Mouse (Mus musculus) adrenal gland, adult 18-20 months (tissue): ENCODE measurements around the gene Comt. TPM values are rescaled to one million over a fixed set of nuclear protein-coding genes. Genes with fewer than 3 reads are reported as not detected.

Source experiments
- DNase-seq, 2 experiments: peaks; one replicate each; pipeline ENCODE4 v3.0.0; 2021 to 2022; ENCODE audit warnings: low spot score in 2 of 2
- long read RNA-seq, 2 experiments: library from polyadenylated mRNA; stranded (forward); transcript quantifications; one replicate each; pipeline ENCODE4 v2.0.0; 2021
- total RNA-seq, 2 experiments: library from RNA; stranded (reverse); gene quantifications; 1 replicate in 1 of 2; 2 replicates in 1 of 2; pipeline ENCODE4 v1.2.3; 2021

Comt gene
- total RNA-seq, result 100 to 1,000 TPM; 191 to 384 TPM
- long read RNA-seq, experiment 1, transcript Comt-202 (5 exons, 1,866 nt), result minor isoform, 42 of 182 reads
- long read RNA-seq, experiment 1, transcript Comt-201 (6 exons, 1,397 nt), result major isoform, 46 of 182 reads
- long read RNA-seq, experiment 1, partial matches to known transcripts, result 81 of 182 reads
- long read RNA-seq, experiment 1, other reads (novel, unspliced or antisense), result 11 of 182 reads
- long read RNA-seq, experiment 2, transcript Comt-202 (5 exons, 1,866 nt), result minor isoform, 32 of 163 reads
- long read RNA-seq, experiment 2, transcript Comt-201 (6 exons, 1,397 nt), result major isoform, 51 of 163 reads
- long read RNA-seq, experiment 2, partial matches to known transcripts, result 49 of 163 reads
- long read RNA-seq, experiment 2, other reads (novel, unspliced or antisense), result 28 of 163 reads

DNA sequence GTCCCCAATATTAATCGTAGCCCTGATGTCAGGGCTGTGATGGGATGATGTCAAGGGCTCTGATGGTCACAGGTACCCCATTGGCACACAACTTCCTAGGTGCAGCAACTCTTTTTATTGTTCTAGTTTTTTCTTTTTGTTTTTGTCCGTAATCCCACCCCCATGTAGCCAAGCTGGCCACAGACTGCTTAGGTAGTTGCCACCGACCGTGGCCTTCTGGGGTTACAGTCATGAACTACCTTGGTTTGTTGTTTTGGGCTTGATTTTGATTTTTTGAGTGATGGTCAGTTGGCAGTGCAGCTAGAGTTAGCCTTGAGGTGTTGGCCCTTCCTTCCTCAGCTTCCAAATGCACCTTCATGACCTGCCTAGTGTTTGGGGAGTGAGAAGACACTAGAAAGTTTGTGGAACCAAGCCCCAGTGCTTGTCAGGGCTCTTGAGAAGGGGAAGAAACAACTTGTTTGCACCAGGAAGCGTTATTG, at the start of gene Comt:
Gene Comt, minus strand, starts transcription at position 51 of the 479 bp plus-strand sequence.
- no peak for DNase-seq

- DNase-seq, result peak in 1 of 2 experiments; percentile 8
Observed at GRCm38 (mm10) chr16:18474021-18474420, 47.4 kb upstream of the Comt start.

DNA sequence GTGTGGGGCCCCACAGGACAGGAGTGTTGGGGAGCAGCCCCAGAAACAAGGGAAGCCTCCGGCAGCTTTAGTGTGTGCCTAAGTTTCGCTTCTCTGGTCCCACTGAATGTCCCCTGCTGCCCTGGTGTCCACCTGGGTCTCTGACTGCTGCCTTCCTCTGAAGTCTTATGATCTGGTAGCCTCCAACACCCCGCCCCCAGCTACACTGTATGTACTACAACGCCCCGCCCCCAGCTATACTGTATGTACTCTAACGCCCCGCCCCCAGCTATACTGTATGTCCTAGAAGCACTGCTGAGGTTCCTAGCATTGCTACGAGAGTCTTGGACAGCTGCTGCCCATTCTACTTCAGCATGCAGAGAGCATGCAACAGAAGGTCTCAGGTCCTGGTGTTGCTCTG, 46.3 kb upstream of the Comt start:
- DNase-seq, result peak in 1 of 2 experiments; percentile 5

- DNase-seq, result no peak
Observed at GRCm38 (mm10) chr16:18472416-18472815, 45.8 kb upstream of the Comt start.

DNA sequence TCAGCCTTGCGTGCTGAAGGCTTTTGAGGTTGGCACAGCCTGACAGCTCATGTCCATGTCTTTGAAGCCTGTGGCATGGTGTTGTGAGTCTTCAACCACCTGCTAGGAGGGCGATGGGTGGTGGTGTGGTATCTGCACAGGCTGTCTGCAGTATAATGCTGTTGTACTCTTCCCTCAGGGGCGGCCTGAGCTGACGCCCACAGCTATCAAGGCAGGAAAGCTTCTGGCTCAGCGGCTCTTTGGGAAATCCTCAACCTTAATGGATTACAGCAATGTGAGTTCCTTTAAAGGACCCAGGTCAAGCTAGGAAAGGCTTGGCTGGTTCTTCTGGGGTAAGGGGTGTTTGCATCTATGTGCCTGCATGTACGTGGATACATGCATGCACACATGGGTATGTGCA, 45.3 kb upstream of the Comt start:
- peak in 1 of 2 experiments; percentile 7 for DNase-seq

DNA sequence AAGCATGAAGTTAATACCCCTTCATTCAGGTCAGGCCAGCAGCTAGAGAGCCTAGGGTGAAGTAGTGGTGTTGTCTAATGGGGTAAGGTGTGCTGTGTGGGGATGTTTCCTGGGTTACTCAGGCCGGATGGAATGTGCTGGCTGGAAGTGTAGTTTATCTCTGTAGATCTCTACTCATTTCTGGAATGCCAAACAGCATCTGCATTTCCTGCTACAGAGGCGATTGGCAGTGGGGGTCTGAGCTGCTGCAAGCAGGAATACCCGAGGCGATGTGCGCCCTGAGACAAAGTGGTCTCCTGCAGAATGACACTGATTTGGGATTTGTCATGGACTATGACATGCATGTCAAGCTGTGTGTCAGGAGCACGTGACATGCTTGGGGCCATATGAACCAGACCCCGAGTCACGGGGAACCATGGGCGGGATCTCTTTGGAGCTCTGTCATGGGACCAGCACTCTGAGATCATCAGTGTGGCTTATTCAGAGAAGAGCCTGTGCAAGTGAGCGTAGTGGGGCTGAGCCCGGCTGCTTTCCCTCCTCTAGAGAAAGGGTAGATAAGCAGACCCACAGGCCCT, 44.8 kb upstream of the Comt start:
- DNase-seq, result peak in 1 of 2 experiments; percentile 13

GRCm38 (mm10) chr16:18470829-18471228, 44.2 kb upstream of the Comt start:
- peak in 1 of 2 experiments; percentile 9 for DNase-seq

DNA sequence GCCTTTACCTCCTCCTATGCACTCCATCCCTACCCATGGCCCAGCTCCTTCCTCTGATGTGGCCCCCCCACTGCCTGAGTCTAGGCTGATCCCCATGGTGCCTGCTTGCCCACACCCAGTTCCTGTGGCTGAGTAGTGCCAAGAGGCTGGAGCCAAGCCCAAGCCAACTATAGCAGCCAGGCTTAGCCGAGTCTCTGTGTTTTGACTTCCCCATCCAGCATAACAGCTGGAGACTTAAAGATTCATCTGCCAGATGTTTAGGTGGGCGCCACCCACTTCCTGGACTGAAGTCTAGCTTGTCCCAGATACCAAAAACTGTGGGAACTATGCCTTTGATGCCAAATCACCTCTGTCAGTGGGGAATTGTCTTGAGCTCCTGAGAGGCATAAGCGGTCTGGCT, 37.6 kb upstream of the Comt start:
- DNase-seq, result no peak

- DNase-seq, result no peak
Observed at GRCm38 (mm10) chr16:18462598-18462997, 35.9 kb upstream of the Comt start.

DNA sequence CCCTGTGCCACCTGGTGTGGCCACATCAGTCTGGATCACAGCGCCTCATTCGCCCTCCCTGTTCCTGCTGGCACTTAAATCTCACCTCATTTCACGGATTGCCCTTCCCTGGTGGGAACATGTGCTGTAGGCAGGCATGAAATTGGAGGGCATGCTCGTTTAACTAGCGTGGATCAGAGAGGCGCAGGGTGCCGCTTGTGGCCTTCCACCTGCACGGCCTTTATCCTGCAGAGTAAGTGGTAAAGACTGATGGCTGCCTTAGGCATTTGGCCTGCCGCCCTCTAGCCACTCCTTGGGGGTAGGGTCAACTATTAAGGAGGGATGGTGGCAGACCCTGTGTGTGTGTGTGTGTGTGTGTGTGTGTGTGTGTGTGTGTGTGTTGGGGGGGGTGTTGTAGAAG, 35.4 kb upstream of the Comt start:
- no peak for DNase-seq

DNA sequence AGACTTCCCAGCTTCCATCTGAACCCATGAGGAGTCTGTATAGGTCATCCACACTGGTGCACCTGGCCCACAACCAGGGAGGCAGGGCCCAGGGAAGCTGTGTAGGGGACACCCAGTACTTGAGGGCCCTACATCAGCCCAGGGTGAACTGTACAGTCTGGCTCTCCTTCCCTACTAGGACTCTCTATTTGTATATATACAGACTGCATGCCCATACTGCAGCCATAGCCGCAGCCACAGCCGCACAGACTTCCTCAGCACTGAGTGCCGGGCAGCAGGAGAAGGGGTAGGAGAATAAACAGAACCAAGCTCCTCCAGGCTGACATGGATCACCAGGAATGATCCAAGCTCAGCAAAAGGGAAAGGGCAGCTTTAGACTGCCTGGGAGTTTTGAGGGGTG, 34.2 kb upstream of the Comt start:
- no peak for DNase-seq

- no peak for DNase-seq
Observed at GRCm38 (mm10) chr16:18459955-18460370, 33.3 kb upstream of the Comt start.

DNA sequence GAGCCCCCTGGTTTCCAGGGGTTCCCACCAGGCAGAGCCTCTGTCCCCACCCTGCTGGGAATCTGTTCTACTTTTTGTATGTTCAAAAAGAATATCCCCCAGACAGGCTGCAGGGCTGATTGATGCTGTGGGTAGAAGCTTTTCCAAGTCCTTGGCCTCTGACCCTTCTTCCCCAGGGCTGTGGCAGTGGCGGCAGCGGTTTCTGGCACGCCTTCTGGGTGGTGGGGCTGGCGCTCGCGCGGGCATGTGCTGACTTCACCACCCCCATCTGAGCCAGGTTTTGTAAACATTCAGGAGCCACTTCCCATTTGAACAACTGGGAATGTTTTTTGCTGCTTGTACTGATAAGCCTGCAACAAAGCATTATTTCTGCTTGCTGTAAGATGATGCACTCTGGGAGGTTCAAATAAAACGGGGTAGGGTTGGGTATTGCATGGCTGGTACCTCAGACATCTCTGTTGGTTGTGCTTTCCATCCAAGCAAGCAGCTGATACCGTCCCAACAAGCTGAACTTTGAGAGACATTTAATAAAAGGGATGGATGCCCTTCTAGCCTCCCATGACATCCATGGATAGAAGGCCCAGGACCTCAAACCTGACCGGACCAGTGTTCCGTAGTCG, 32.8 kb upstream of the Comt start:
- no peak for DNase-seq

DNA sequence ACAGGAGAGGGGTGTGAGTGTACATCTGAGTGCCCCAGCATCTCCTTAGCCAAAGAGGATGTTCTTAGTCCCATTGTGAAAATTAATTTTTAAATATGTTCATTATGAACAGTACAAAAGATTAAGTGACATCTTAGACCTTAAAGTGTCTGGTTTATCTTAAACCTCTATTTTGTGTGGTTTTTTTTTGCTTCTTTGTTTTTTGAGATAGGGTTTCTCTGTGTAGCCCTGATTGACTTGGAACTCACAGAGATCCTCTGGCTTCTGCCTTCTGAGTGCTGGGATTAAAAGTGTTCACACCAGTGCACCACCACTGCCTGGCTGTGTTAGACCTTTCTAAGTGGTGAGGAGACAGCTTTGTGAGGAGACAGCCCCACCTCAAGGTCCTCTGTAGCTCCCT, 32.0 kb upstream of the Comt start:
- DNase-seq, result no peak

- no peak for DNase-seq
Observed at GRCm38 (mm10) chr16:18455407-18455806, 28.8 kb upstream of the Comt start.

GRCm38 (mm10) chr16:18453846-18454245, 27.2 kb upstream of the Comt start:
- DNase-seq, result no peak

DNA sequence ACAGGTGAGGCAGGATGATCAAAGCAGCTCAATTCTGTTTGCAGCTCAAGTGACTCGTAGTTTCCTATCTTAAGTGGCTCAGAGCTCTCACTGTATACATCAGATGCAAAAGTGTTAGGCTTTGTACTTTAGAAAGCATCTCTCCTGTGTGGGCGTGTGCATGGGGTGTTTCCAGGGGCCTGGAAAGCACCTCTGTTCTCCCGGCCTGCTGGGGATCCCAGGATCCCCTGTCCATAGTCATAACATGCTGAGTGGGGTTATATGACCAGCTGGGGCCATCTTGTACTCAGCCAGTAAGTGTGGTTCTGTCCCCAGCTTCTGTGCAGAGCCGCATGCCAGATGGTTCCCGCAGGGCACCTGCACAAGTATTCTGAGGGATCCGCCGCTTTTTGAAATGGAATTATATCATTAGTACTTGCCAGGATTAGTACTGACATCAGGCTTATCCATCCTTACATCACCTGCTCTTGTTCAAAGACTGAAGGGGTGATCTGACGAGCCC, 25.8 kb upstream of the Comt start:
- no peak for DNase-seq

- DNase-seq, result no peak
Observed at GRCm38 (mm10) chr16:18451486-18452181, 25.0 kb upstream of the Comt start.

GRCm38 (mm10) chr16:18449005-18449404, 22.4 kb upstream of the Comt start:
- no peak for DNase-seq

- no peak for DNase-seq
Observed at GRCm38 (mm10) chr16:18448104-18448503, 21.5 kb upstream of the Comt start.

DNA sequence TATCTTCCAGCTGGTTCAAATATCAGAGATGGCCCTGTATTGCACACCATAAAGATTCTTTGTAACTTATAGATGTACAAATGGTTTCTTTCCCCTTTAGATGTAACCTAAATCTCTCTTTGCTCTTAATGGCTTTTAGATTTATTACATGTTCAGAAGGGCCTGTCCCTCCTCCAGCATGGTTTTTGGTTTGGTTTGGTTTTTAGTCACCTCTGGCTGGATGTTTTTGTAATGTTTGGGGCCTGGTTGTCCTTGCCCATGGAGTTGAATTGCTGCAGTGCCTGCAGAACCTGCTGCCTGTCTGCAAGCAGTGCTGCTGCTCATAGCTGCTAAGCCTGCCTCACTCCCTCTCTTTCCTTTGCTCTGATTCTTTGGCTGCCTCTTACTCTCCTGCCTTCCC, 20.6 kb upstream of the Comt start:
- no peak for DNase-seq
